Mouse (Mus musculus) liver, postnatal 0 days (tissue): ENCODE data around the gene Glcci1.

Experiments
- CTCF ChIP-seq: sonication (generic); IDR thresholded peaks from 2 replicates; pipeline ENCODE4 v1.5.1; 2016; ENCODE audit warnings: antibody characterized with exemption, low read depth
- EP300 ChIP-seq: IDR thresholded peaks from 2 replicates; pipeline ENCODE4 v1.6.1; 2016; ENCODE audit warnings: antibody characterized with exemption, low read depth, mild to moderate bottlenecking

- no peak for TF ChIP-seq EP300
- no peak for TF ChIP-seq CTCF
Measured at GRCm38 (mm10) chr6:8497868-8498257, 11.5 kb upstream of the Glcci1 start.
